Mouse (Mus musculus): Measurements from ENCODE around the gene Olfr51. TPM values are rescaled to one million over a fixed set of nuclear protein-coding genes. Genes with fewer than 3 reads are reported as not detected.
"Not testable (repeated sequence)": the region's sequence is repeated elsewhere in the genome, so short reads cannot be mapped to it uniquely, and the experiment has no call there.

The Olfr51 gene
- polyA plus RNA-seq (2011; ENCODE audit: insufficient read depth, insufficient read length, low replicate concordance, missing spikeins), result not detected in 2 replicates

GRCm38 (mm10) chr11:51003296-51003695, at the start of gene Olfr51:
TSS of gene Olfr51 (plus strand) at chr11:51003596.
- 69% methylated on average over 5 of the region's 5 CpGs for WGBS
- Histone ChIP-seq H3K4me1 (ENCODE audit: control insufficient read depth, insufficient read depth, low read length) (no peaks in the 10 kb centered on the region), H3K4me3 (replicated peaks; ENCODE audit: control insufficient read depth, low read depth, low read length) (no peak within 1 kb of the TSS), H3K27ac (ENCODE audit: control insufficient read depth, insufficient read depth, low read depth, low read length, poor library complexity) (no peak within 1 kb of the TSS)
- no peak for TF ChIP-seq POLR2A (IDR thresholded peaks at IDR 0.05; ENCODE audit: borderline replicate concordance, control insufficient read depth, low read depth, low read length)

GRCm38 (mm10) chr11:50953665-50954064, 49.7 kb upstream of the Olfr51 start, which contains the start of gene Prop1:
TSS of gene Prop1 (minus strand) at chr11:50953765.
- H3K27ac ChIP-seq (ENCODE audit: control insufficient read depth, insufficient read depth, low read depth, low read length, poor library complexity), result no peak within 1 kb of the TSS
- 82% methylated on average over 6 of the region's 6 CpGs for WGBS
- no peak within 1 kb of the TSS for H3K4me3 ChIP-seq (replicated peaks; ENCODE audit: control insufficient read depth, low read depth, low read length)
- TF ChIP-seq POLR2A (IDR thresholded peaks at IDR 0.05; ENCODE audit: borderline replicate concordance, control insufficient read depth, low read depth, low read length) (no peak), CTCF (IDR thresholded peaks at IDR 0.05; ENCODE audit: control insufficient read depth, insufficient read depth, low read length) (no peak)
- H3K4me1 ChIP-seq (ENCODE audit: control insufficient read depth, insufficient read depth, low read length), result no peaks in the 10 kb centered on the region

- Histone ChIP-seq H3K4me3 (replicated peaks; ENCODE audit: control insufficient read depth, low read depth, low read length) (no peak overlapping the region), H3K4me1 (ENCODE audit: control insufficient read depth, insufficient read depth, low read length) (no peaks in the 10 kb centered on the region), H3K27ac (ENCODE audit: control insufficient read depth, insufficient read depth, low read depth, low read length, poor library complexity) (no peak overlapping the region)
- TF ChIP-seq POLR2A (IDR thresholded peaks at IDR 0.05; ENCODE audit: borderline replicate concordance, control insufficient read depth, low read depth, low read length) (no peak), CTCF (IDR thresholded peaks at IDR 0.05; ENCODE audit: control insufficient read depth, insufficient read depth, low read length) (no peak)
- WGBS, result 2% methylated on average over 2 of the region's 2 CpGs
Observed at GRCm38 (mm10) chr11:50964886-50965285, 38.5 kb upstream of the Olfr51 start.

- Histone ChIP-seq H3K27ac (ENCODE audit: control insufficient read depth, insufficient read depth, low read depth, low read length, poor library complexity) (no peak within 1 kb of the TSS), H3K4me1 (ENCODE audit: control insufficient read depth, insufficient read depth, low read length) (no peaks in the 10 kb centered on the region), H3K4me3 (replicated peaks; ENCODE audit: control insufficient read depth, low read depth, low read length) (no peak within 1 kb of the TSS)
- no peak for TF ChIP-seq POLR2A (IDR thresholded peaks at IDR 0.05; ENCODE audit: borderline replicate concordance, control insufficient read depth, low read depth, low read length)
- TF ChIP-seq CTCF (IDR thresholded peaks at IDR 0.05; ENCODE audit: control insufficient read depth, insufficient read depth, low read length), result no peak
- 85% methylated on average over 11 of the region's 11 CpGs for WGBS
Observed at GRCm38 (mm10) chr11:50966230-50966629, 37.2 kb upstream of the Olfr51 start, which contains the start of gene Olfr1378. TSS of gene Olfr1378 (plus strand) at chr11:50966530.

DNA sequence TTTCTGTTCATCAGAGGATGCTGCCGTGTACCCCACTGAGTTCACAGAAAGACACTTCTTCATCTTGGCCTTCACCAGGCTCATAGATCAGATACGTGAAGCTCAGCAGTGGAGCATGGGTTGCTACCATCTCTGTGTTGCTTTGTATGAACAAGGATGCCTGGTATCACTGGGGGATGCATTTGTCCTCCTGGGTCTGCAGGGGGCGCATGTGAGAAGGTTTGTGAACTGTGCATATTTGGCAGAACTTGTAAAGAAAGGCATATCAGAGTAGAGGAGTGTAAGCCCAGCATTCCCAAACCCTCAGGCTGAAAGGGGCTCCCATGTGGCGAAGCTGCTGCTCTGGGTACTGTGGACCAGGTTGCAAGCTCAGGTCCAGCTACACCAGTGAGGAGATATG, 26.2 kb upstream of the Olfr51 start:
- H3K27ac ChIP-seq (ENCODE audit: control insufficient read depth, insufficient read depth, low read depth, low read length, poor library complexity), result no peak overlapping the region
- TF ChIP-seq CTCF (IDR thresholded peaks at IDR 0.05; ENCODE audit: control insufficient read depth, insufficient read depth, low read length) (no peak), POLR2A (IDR thresholded peaks at IDR 0.05; ENCODE audit: borderline replicate concordance, control insufficient read depth, low read depth, low read length) (no peak)
- no peak overlapping the region for H3K4me3 ChIP-seq (replicated peaks; ENCODE audit: control insufficient read depth, low read depth, low read length)
- 73% methylated on average over 4 of the region's 4 CpGs for WGBS
- H3K4me1 ChIP-seq (ENCODE audit: control insufficient read depth, insufficient read depth, low read length), result no peaks in the 10 kb centered on the region

- WGBS, result 65% methylated on average over 5 of the region's 5 CpGs
- Histone ChIP-seq H3K27ac (ENCODE audit: control insufficient read depth, insufficient read depth, low read depth, low read length, poor library complexity) (no peak within 1 kb of the TSS), H3K4me1 (ENCODE audit: control insufficient read depth, insufficient read depth, low read length) (no peaks in the 10 kb centered on the region)
Observed at GRCm38 (mm10) chr11:50981667-50982066, 21.7 kb upstream of the Olfr51 start, which contains the start of gene Olfr1377. TSS of gene Olfr1377 (plus strand) at chr11:50981967.

DNA sequence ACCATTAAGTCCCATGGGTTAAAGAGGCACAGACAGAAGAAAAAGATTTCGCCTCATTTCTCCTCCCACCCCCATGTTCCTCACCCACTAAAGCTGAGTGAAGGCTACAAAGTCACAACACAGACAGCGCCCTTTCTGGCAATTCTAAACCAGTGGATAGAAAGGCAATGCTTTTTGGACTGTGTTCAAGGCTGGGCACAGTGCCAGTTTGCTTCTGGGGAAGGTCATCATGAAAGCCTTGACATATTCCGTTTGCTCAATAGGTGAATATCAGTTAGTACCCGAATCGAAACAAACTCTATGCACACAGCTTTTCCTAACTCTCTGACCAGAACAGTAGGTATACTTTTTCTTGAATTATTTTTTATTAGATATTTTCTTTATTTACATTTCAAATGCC, 8.4 kb downstream of the Olfr51 start:
- H3K27ac ChIP-seq (ENCODE audit: control insufficient read depth, insufficient read depth, low read depth, low read length, poor library complexity), result no peak overlapping the region

More at GRCm38 (mm10) chr11:50981667-50982066, 21.7 kb upstream of the Olfr51 start, which contains the start of gene Olfr1377:
- TF ChIP-seq CTCF (IDR thresholded peaks at IDR 0.05; ENCODE audit: control insufficient read depth, insufficient read depth, low read length) (no peak), POLR2A (IDR thresholded peaks at IDR 0.05; ENCODE audit: borderline replicate concordance, control insufficient read depth, low read depth, low read length) (no peak)
- no peak within 1 kb of the TSS for H3K4me3 ChIP-seq (replicated peaks; ENCODE audit: control insufficient read depth, low read depth, low read length)

GRCm38 (mm10) chr11:51013936-51014335, 10.5 kb downstream of the Olfr51 start, which contains the start of gene Olfr54:
TSS of gene Olfr54 (plus strand) at chr11:51014236.
- Histone ChIP-seq H3K4me3 (replicated peaks; ENCODE audit: control insufficient read depth, low read depth, low read length) (no peak within 1 kb of the TSS), H3K27ac (ENCODE audit: control insufficient read depth, insufficient read depth, low read depth, low read length, poor library complexity) (no peak within 1 kb of the TSS), H3K4me1 (ENCODE audit: control insufficient read depth, insufficient read depth, low read length) (no peaks in the 10 kb centered on the region)
- WGBS, result 50% methylated on average over 1 of the region's 1 CpGs
- no peak for TF ChIP-seq POLR2A (IDR thresholded peaks at IDR 0.05; ENCODE audit: borderline replicate concordance, control insufficient read depth, low read depth, low read length)
- no peak for TF ChIP-seq CTCF (IDR thresholded peaks at IDR 0.05; ENCODE audit: control insufficient read depth, insufficient read depth, low read length)

More for the DNA sequence above, 8.4 kb downstream of the Olfr51 start:
- TF ChIP-seq CTCF (IDR thresholded peaks at IDR 0.05; ENCODE audit: control insufficient read depth, insufficient read depth, low read length) (no peak), POLR2A (IDR thresholded peaks at IDR 0.05; ENCODE audit: borderline replicate concordance, control insufficient read depth, low read depth, low read length) (no peak)
- no peaks in the 10 kb centered on the region for H3K4me1 ChIP-seq (ENCODE audit: control insufficient read depth, insufficient read depth, low read length)
- no peak overlapping the region for H3K4me3 ChIP-seq (replicated peaks; ENCODE audit: control insufficient read depth, low read depth, low read length)
- 75% methylated on average over 5 of the region's 5 CpGs for WGBS

DNA sequence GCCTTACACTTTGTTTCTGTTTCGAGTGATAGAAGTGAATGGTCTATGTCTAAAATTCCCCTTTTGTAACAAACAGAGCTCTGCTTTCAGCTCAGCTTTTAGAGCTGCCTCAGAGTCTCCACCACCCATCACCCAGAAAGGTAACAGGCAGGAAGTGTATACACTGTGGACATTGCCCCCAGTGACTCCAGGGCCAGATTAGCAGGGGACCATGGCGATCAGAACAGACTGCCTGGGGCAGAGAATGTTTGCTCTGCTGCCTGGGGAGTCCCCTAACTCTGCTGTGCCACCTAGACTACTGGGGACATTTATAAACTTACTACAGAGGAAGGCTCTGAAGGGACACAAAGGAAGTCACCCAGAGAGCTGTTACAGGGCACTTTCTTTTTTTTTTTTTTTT, 12.9 kb downstream of the Olfr51 start:
- no peak overlapping the region for H3K4me3 ChIP-seq (replicated peaks; ENCODE audit: control insufficient read depth, low read depth, low read length)
- 52% methylated on average over 2 of the region's 2 CpGs for WGBS
- no peaks in the 10 kb centered on the region for H3K4me1 ChIP-seq (ENCODE audit: control insufficient read depth, insufficient read depth, low read length)
- TF ChIP-seq CTCF (IDR thresholded peaks at IDR 0.05; ENCODE audit: control insufficient read depth, insufficient read depth, low read length) (no peak), POLR2A (IDR thresholded peaks at IDR 0.05; ENCODE audit: borderline replicate concordance, control insufficient read depth, low read depth, low read length) (no peak)
- no peak overlapping the region for H3K27ac ChIP-seq (ENCODE audit: control insufficient read depth, insufficient read depth, low read depth, low read length, poor library complexity)

GRCm38 (mm10) chr11:51026811-51027210, 23.4 kb downstream of the Olfr51 start:
- H3K27ac ChIP-seq (ENCODE audit: control insufficient read depth, insufficient read depth, low read depth, low read length, poor library complexity); H3K4me1 ChIP-seq (ENCODE audit: control insufficient read depth, insufficient read depth, low read length); H3K4me3 ChIP-seq (replicated peaks; ENCODE audit: control insufficient read depth, low read depth, low read length): not testable (repeated sequence)
- WGBS, result 86% methylated on average over 11 of the region's 11 CpGs

DNA sequence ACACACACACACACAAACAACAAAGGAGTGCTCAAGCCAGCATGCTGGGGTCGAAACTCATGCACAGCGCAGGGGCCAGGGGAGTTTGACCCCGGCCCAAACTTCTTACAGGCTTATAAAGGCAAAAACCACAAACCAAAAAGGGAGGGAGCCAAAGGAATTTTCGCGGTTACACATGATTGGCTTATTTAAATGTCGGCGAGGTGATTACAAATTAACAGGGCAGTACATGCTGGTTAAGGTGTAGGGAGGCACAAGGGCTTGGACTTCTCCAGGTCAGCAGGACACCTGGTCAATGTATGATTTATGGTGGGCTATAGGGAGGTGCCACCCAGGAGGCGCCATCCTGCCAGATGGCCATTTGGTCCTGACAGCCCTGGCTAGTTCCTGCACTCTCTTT, 26.0 kb downstream of the Olfr51 start:
- 63% methylated on average over 8 of the region's 8 CpGs for WGBS

More for the DNA sequence above, 26.0 kb downstream of the Olfr51 start:
- H3K27ac ChIP-seq (ENCODE audit: control insufficient read depth, insufficient read depth, low read depth, low read length, poor library complexity); H3K4me3 ChIP-seq (replicated peaks; ENCODE audit: control insufficient read depth, low read depth, low read length); H3K4me1 ChIP-seq (ENCODE audit: control insufficient read depth, insufficient read depth, low read length): not testable (repeated sequence)
